Mouse (Mus musculus): ENCODE measurements around the gene Gnaz. TPM values are rescaled to one million over a fixed set of nuclear protein-coding genes. Genes with fewer than 3 reads are reported as not detected.

The Gnaz gene
- polyA plus RNA-seq, 1 experiment from 2014 or later = 18.3 TPM

Other genes starting within 250 kb of the Gnaz start
- 0.31 and 0.67 TPM in 2 replicates for gene Rsph14, start 65.4 kb downstream of the Gnaz start, polyA plus RNA-seq (2015; fragmentation: Nextera tagmentation; extraction: Ambion mirVana)
- gene Rab36, start 69.9 kb downstream of the Gnaz start, polyA plus RNA-seq (2015; fragmentation: Nextera tagmentation; extraction: Ambion mirVana) = 11.3 and 14.4 TPM in 2 replicates
- 11.5 and 13.5 TPM in 2 replicates for gene Bcr, start 93.4 kb downstream of the Gnaz start, polyA plus RNA-seq (2015; fragmentation: Nextera tagmentation; extraction: Ambion mirVana)
- 35.4 and 39.6 TPM in 2 replicates for gene Specc1l, start 244.9 kb downstream of the Gnaz start, polyA plus RNA-seq (2015; fragmentation: Nextera tagmentation; extraction: Ambion mirVana)

Measured in forebrain, embryonic 13.5 days (tissue).